8 mouse cellular contexts compared by ENCODE assay signal in genomic region chr3:105165355-105165754, GRCm38 (mm10).
DNase-seq lines count a peak whose midpoint lies in the region; TF ChIP-seq lines count a peak whose summit lies in the region.

No protein-coding gene starts in this region.

- WGBS in liver, adult 2 months = 46% methylated on average over 2 of the region's 2 CpGs

- peak; percentile 50; the same call in 1 of the 2 replicates for TF ChIP-seq CTCF in liver, adult 2 months (IDR thresholded peaks at IDR 0.05; ENCODE audit: low read depth, low read length)

- no peak overlapping the region for H3K4me3 ChIP-seq in liver, adult 2 months (ENCODE audit: insufficient read depth, low read depth, low read length)

- no peaks in the 10 kb centered on the region for H3K27me3 ChIP-seq in liver, adult 2 months (ENCODE audit: control insufficient read depth, insufficient read depth, low read length)

- H3K79me2 ChIP-seq in liver, adult 2 months (ENCODE audit: control insufficient read depth, insufficient read depth, low read length) = no peaks in the 10 kb centered on the region

- no peak for TF ChIP-seq POLR2A in liver, adult 2 months (IDR thresholded peaks at IDR 0.05; ENCODE audit: extremely low read depth, insufficient read depth, low read length)

- H3K4me1 ChIP-seq in liver, adult 2 months (ENCODE audit: control insufficient read depth, insufficient read depth, low read length) = no peaks in the 10 kb centered on the region

- H3K9ac ChIP-seq in liver, adult 2 months (ENCODE audit: low read depth, low read length) = no peak overlapping the region

- no peaks in the 10 kb centered on the region for H3K36me3 ChIP-seq in liver, adult 2 months (ENCODE audit: control insufficient read depth, insufficient read depth, low read length)

- DNase-seq in 3T3-L1 (ENCODE audit: low read depth, low spot score) (peak; percentile 78), MN1 (ENCODE audit: low spot score) (peak; percentile 20)
- peak; percentile 73 for DNase-seq in cerebellum, adult 8-10 months
- DNase-seq in frontal cortex, postnatal 36 days (ENCODE audit: low spot score in 2 of 2) = peak; percentile 56 to 62
- DNase-seq in kidney, postnatal 10 days = peak; percentile 92
- DNase-seq in liver, adult 2 months (ENCODE audit: extremely low read depth, low read depth, low spot score) = peak; percentile 1
- DNase-seq in retina, postnatal 7 days (ENCODE audit: low read depth, low spot score) = peak; percentile 39
- peak; percentile 52 for DNase-seq in urinary bladder, adult 2 months (ENCODE audit: low spot score)

- H3K27ac ChIP-seq in liver, adult 2 months (replicated peaks; ENCODE audit: insufficient read depth, low read depth, low read length) = no peak overlapping the region

Comparison
In these comparisons a context has a peak if more than half of its experiments do, and no peak if none do; other contexts are left out.
1. DNase-seq: peak in every context shown above with its lines; median percentile 92 in kidney, postnatal 10 days; 78 in 3T3-L1; 73 in cerebellum, adult 8-10 months; 59 in frontal cortex, postnatal 36 days; 52 in urinary bladder, adult 2 months; 39 in retina, postnatal 7 days; 20 in MN1; 1 in liver, adult 2 months.